Mouse (Mus musculus): ENCODE data around the gene Cacna1a. TPM values are rescaled to one million over a fixed set of nuclear protein-coding genes. Genes with fewer than 3 reads are reported as not detected.
"Not testable (repeated sequence)": the region's sequence is repeated elsewhere in the genome, so short reads cannot be mapped to it uniquely, and the experiment has no call there.

Gene Cacna1a
- total RNA-seq, 4 experiments from 2014 or later, result 1.3 to 3.6 (median 2.8) TPM

DNA sequence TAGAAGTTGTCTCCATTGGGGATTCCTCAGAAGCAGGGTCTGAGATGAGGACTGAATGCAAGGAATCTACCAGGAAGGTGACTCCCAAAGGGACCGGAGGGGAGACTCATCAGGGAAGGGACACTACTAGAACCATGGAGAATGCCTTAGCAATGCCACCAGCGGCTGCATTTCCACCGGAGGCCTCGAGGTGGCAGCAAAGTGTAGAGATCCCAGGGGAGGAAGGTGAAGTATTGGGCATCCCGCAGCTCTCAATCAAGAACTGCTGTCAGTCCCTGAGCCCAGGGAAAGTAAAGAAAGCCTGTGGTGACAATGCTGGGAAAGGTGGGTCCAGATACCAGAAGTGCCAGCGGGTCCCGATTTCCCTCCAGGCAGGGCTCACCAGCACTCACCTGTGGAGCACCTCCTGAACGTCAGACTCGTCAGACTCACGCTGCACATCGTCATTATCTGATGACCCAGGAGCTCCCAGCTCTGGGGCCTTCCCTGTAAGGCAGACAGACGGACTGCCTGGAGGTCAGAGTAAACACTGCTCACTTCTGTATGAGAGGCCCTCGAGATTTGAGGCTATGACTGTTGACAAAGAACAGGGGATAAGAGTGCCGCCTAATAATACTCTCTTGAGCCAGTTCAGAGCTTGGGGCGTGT is 203.9 kb downstream of the Cacna1a start:
- DNase-seq (ENCODE audit: low spot score), result peak; percentile 76

GRCm38 (mm10) chr8:84593143-84593542 is 204.9 kb downstream of the Cacna1a start:
- no peak for DNase-seq (ENCODE audit: low spot score)

GRCm38 (mm10) chr8:84594099-84594780 is 206.0 kb downstream of the Cacna1a start:
- DNase-seq (ENCODE audit: low spot score), result peak; percentile 67

DNA sequence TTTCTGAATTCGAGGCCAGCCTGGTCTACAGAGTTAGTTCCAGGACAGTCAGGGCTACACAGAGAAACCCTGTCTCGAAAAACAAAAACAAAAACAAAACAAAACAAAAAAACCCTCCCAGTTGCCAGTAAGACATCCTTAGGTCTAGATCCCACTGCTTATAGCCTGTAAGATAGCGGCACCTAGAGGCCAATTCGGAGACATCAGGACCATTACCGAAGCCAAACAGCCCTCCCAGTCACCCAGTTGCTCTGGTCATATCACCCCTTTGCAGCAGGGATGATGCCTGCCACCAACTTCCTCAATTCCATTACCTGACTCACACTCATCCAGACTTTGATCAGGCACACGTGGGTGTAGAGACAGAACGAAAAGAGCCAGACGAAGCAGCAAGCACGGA is 207.4 kb downstream of the Cacna1a start:
- peak; percentile 26 for DNase-seq (ENCODE audit: low spot score)

DNA sequence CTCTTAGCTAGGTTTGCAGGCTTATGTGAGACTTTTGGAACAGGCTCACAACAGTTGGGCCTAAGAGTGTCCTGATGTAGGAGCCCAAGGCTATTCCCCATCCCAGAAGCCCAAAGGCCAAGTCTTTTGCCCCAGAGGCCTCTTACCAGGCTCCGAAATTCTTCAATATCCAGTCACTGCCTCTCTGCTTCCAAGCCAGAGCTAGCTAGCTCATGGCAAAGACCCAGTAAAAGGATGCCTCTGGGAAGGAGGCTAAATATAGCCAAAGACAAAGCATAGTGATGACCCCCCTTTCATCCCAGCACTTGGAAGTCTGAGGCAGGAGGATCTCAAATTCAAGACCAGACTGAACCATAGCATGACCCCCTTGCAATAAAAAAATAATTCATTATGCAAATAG is 211.2 kb downstream of the Cacna1a start:
- no peak for DNase-seq (ENCODE audit: low spot score)

DNA sequence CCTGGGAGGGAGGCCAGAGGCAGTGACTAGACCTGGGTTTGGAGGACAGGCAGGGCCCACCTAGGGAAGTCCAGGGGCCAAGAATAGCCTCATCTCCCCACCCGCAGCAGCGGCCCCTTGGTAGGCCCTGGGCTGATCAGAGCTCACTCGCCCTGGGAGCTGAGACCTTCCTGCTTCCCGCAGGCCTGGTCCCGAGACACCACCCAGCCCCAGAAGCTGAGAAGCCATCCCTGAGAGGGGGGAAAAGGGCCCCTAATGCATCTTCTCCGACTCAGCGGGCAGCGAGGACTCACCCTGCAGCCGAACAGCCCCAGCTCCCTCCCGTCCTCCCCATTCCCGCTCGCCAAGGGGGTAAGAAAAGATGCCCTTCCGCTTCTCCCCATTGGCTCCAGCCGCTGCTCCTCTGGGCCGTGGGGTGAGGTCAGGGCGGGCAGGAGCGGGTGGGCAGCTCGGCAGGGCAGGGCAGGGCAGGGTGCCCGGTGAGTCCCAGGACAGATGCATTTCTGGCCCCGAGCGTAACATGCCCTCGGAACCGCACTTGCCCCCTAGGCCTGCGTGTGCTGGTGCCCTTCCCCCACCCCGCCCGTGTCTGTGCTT is 212.2 kb downstream of the Cacna1a start:
- no peak for DNase-seq (ENCODE audit: low spot score)

- DNase-seq (ENCODE audit: low spot score), result no peak
Observed at GRCm38 (mm10) chr8:84601221-84601751, 213.0 kb downstream of the Cacna1a start.

- DNase-seq (ENCODE audit: low spot score), result no peak
Observed at GRCm38 (mm10) chr8:84614512-84615223, 226.4 kb downstream of the Cacna1a start.

GRCm38 (mm10) chr8:84615666-84616485 is 227.6 kb downstream of the Cacna1a start:
- no peak for DNase-seq (ENCODE audit: low spot score)

- DNase-seq (ENCODE audit: low spot score), result no peak
Observed at GRCm38 (mm10) chr8:84617005-84617404, 228.8 kb downstream of the Cacna1a start.

- no peak for DNase-seq (ENCODE audit: low spot score)
Observed at GRCm38 (mm10) chr8:84621102-84621625, 232.9 kb downstream of the Cacna1a start.

DNA sequence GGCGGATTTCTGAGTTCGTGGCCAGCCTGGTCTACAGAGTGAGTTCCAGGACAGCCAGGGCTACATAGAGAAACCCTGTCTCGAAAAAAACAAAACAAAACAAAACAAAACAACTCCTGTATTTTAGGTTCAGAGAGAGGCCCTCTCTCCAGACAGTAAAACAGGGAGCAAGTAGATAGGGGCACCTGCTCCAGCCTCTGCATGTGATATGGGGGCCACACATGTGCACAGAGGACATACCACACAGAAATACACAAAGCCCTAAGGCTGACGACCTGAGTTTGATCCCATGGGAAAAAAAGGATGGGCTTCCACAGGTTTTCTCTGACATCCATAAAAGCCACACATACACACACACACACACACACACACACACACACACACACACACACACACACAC is 235.2 kb downstream of the Cacna1a start:
- not testable (repeated sequence) for DNase-seq (ENCODE audit: low spot score)

DNA sequence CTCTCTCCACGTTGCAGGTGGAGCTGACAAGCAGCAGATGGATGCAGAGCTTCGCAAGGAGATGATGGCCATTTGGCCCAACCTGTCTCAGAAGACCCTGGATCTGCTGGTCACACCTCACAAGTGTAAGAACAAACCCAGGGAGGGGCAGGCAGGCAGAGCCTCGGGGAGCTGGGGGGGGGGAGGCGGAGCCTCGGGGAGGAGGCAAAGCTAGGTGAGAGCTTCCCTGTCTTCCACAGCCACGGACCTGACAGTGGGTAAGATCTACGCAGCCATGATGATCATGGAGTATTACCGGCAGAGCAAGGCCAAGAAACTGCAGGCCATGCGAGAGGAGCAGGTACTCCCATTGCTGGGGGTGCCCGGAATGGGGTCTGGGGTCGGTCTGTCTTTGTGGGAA is 241.3 kb downstream of the Cacna1a start:
- DNase-seq (ENCODE audit: low spot score), result no peak

DNA sequence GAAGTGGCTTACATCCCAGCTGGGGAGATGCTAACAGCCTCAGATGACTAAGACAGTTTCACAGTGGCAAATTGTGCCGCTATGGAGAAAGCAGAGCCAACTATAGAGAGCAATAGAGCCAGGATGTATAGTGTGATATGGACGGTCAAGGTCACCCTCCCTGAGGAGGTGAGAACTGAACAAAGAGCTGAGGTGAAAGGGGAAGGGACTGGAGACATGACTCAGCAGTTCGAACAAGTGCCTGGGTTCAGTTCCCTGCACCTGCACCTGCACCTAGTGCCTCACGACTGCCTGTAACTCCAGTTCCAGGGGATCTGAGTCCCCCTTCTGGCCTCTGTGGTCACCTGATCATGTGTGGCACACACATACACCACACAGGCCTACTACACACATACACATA is 241.9 kb downstream of the Cacna1a start:
- DNase-seq (ENCODE audit: low spot score), result no peak

DNA sequence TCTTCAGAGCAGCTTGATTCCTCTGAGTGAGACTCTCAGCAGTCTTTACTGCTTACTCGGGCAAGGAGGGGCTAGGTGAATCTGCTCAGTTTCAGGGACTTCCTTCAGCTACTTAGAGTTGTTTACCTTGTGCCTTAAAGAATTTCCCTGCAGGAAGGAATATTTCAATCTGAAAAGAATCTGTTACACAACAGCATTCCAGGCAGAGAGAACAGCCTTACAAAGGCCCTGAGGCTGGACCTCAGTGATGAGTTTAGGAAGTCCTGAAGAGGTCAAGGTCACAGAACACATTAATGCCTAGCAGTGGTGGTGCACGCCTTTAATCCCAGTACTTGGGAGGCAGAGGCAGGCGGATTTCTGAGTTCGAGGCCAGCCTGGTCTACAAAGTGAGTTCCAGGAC is 243.6 kb downstream of the Cacna1a start:
- no peak for DNase-seq (ENCODE audit: low spot score)

- DNase-seq (ENCODE audit: low spot score), result no peak
Observed at GRCm38 (mm10) chr8:84633841-84634584, 245.8 kb downstream of the Cacna1a start.

- DNase-seq (ENCODE audit: low spot score), result peak; percentile 45
Observed at GRCm38 (mm10) chr8:84634849-84635304, 246.6 kb downstream of the Cacna1a start.

DNA sequence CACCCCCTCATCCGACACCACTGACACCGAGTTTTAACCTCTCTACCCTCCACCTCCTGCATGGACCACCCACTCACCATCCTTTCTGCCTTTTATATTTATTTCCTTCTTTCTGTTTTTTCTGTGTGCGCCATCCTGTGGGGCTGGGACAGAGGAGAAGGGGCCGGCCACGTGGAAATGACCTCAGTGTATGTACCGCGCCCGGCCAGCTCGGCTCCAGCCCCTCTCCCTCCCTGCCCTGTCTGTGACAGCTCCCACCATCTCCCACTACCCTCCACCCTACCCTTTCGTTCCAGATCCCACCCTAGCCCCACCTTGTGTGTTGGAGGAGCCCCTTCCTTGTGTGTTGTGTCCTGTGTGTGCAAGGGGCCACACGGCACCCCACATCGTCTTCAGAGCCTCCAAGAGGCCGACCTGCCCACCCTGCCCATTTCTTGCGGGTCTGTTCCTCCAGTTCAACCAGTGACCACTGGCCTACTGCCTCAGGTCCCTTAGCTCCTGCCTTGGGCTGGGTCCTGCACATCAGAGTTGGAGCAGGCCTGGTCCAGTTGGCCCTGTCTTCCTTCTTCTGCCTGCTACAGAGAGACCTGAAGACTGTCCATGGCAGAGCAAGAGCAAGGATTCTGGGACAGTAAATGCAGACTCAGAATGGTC is 247.3 kb downstream of the Cacna1a start:
- no peak for DNase-seq (ENCODE audit: low spot score)

DNA sequence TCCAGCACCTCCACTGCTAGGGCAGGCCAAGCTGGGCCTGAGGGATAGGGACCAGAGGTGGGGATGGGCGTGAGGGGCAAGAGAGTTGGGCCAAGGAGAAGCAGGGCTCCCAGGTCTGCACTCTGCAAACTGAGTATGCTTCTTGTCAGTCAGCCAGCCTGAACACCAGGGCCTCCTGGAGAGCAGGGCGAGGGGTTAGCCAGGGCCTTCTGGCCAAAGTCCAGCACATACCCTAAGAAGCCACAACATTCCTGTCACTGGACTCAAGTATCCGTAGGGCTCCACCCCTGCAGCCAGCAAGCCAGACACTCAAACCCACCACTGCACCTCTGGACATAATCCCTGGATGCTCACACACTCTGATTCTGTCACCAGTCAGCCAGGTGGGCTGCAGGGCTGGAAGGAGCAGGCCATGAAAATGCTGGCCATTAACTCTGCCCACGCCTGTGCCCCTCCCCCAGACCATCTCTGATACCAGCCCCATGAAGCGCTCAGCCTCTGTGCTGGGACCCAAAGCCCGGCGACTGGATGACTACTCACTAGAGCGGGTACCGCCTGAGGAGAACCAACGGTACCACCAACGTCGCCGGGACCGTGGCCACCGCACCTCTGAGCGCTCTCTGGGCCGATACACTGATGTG is 247.9 kb downstream of the Cacna1a start:
- no peak for DNase-seq (ENCODE audit: low spot score)
